Comparison of ENCODE assay signal across 23 mouse cellular contexts in genomic region chr12:77189161-77189560, GRCm38 (mm10). TPM values are rescaled to one million over a fixed set of nuclear protein-coding genes. Genes with fewer than 3 reads are reported as not detected.
DNase-seq lines count a peak whose midpoint lies in the region; ATAC-seq and TF ChIP-seq lines count a peak whose summit lies in the region.
"Had no signal": no experiment of that assay in that cellular context is flagged by ENCODE, and none has a peak within 500 bp of the region (broad histone marks: within the 10 kb centered on the region; RNA-seq: fewer than 3 reads in every experiment).

No protein-coding gene starts in this region.

- no peaks in the 10 kb centered on the region for H3K27me3 ChIP-seq in small intestine, adult 2 months (ENCODE audit: control insufficient read depth, insufficient read depth, low read length)
- no peaks in the 10 kb centered on the region for H3K27me3 ChIP-seq in hindbrain, embryonic 13.5 days
- H3K27me3 ChIP-seq in neural tube, embryonic 15.5 days (replicated peaks), result no peaks in the 10 kb centered on the region
- H3K27me3 ChIP-seq: forebrain, embryonic 13.5 days; megakaryocyte, embryonic 14.5 days had no signal

- ATAC-seq in hindbrain, embryonic 13.5 days (ENCODE audit: low FRiP score), result no peak
- ATAC-seq in neural tube, embryonic 15.5 days (ENCODE audit: low FRiP score), result no peak
- ATAC-seq: forebrain, embryonic 13.5 days; hindbrain, postnatal 0 days had no signal

- H3K9me3 ChIP-seq in ES-E14 (ENCODE audit: control insufficient read depth, insufficient read depth, low read depth, low read length), result no peaks in the 10 kb centered on the region
- H3K9me3 ChIP-seq in hindbrain, embryonic 13.5 days, result no peaks in the 10 kb centered on the region
- H3K9me3 ChIP-seq in neural tube, embryonic 15.5 days (replicated peaks), result no peaks in the 10 kb centered on the region
- H3K9me3 ChIP-seq: forebrain, embryonic 13.5 days; limb, embryonic 10.5 days; megakaryocyte, embryonic 14.5 days had no signal

- no peak for TF ChIP-seq POLR2A in small intestine, adult 2 months (IDR thresholded peaks at IDR 0.05; ENCODE audit: low read depth, low read length)

- no peak for TF ChIP-seq CTCF in small intestine, adult 2 months (IDR thresholded peaks at IDR 0.05; ENCODE audit: extremely low read depth, insufficient read length, insufficient replicate concordance, low read depth, low read length)

- H3K36me3 ChIP-seq in ES-E14 (ENCODE audit: control insufficient read depth, insufficient read depth, low read length, poor library complexity, severe bottlenecking), result no peaks in the 10 kb centered on the region
- H3K36me3 ChIP-seq in small intestine, adult 2 months (ENCODE audit: control insufficient read depth, insufficient read depth, low read length), result no peaks in the 10 kb centered on the region
- H3K36me3 ChIP-seq in hindbrain, embryonic 13.5 days, result no peaks in the 10 kb centered on the region
- no peaks in the 10 kb centered on the region for H3K36me3 ChIP-seq in neural tube, embryonic 15.5 days
- H3K36me3 ChIP-seq: limb, embryonic 10.5 days had no signal

- peak; percentile 40 for DNase-seq in thymus, postnatal 25 days
- no peak for DNase-seq in thymus, adult 18-20 months
- peak; percentile 56 for DNase-seq in ES-E14 (ENCODE audit: low read depth, low spot score)
- DNase-seq in WW6 (ENCODE audit: low read depth, low spot score), result peak; percentile 24
- DNase-seq in ovary, postnatal 14 days (ENCODE audit: low spot score), result no peak
- DNase-seq: cerebellum, adult 2 months; gastrocnemius, postnatal 14 days; heart, adult 2 months; heart, postnatal 4 days; kidney, adult 8-10 months; kidney, postnatal 25 days; lung, adult 2 months; right cerebral cortex, postnatal 4 days had no signal

- no peak overlapping the region for H3K4me3 ChIP-seq in ES-E14 (ENCODE audit: insufficient read depth in 1 of 2, low read depth in 1 of 2, low read length in 2 of 2, poor library complexity in 1 of 2, severe bottlenecking in 1 of 2)
- H3K4me3 ChIP-seq in small intestine, adult 2 months (ENCODE audit: low read depth, low read length), result no peak overlapping the region
- H3K4me3 ChIP-seq in hindbrain, embryonic 13.5 days, result no peak overlapping the region
- no peak overlapping the region for H3K4me3 ChIP-seq in neural tube, embryonic 15.5 days (replicated peaks)
- H3K4me3 ChIP-seq: erythroblast, embryonic 14.5 days; forebrain, embryonic 13.5 days; heart, adult 2 months; left cerebral cortex, adult 2 months; limb, embryonic 10.5 days; megakaryocyte, embryonic 14.5 days had no signal

- H3K4me2 ChIP-seq in hindbrain, embryonic 13.5 days, result no peak overlapping the region
- no peak overlapping the region for H3K4me2 ChIP-seq in neural tube, embryonic 15.5 days
- H3K4me2 ChIP-seq: forebrain, embryonic 13.5 days; liver, embryonic 11.5 days had no signal

- in situ Hi-C loops in ES-E14 (cut with MboI; ENCODE audit: low sequenced_read_pairs in 2 of 2, unreplicated experiment in 2 of 2), result no loop called here

- peaks cover 0 to 11% of the 10 kb centered on the region in 2 experiments; a peak in 2 of 4 replicates for H3K4me1 ChIP-seq in ES-E14 (ENCODE audit: control insufficient read depth in 2 of 2, insufficient read depth in 2 of 2, low read length in 2 of 2, poor library complexity in 1 of 2)
- peaks cover 14% of the 10 kb centered on the region for H3K4me1 ChIP-seq in small intestine, adult 2 months (ENCODE audit: control insufficient read depth, insufficient read depth, insufficient read length, low read length)
- no peaks in the 10 kb centered on the region for H3K4me1 ChIP-seq in hindbrain, embryonic 13.5 days (replicated peaks)
- H3K4me1 ChIP-seq in neural tube, embryonic 15.5 days, result no peaks in the 10 kb centered on the region
- H3K4me1 ChIP-seq: forebrain, embryonic 13.5 days; limb, embryonic 10.5 days had no signal

- no peak overlapping the region; the same call in 1 of the 2 replicates for H3K9ac ChIP-seq in ES-E14 (ENCODE audit: insufficient read depth, low read depth, low read length, poor library complexity, severe bottlenecking)
- H3K9ac ChIP-seq in hindbrain, embryonic 13.5 days, result no peak overlapping the region
- no peak overlapping the region for H3K9ac ChIP-seq in neural tube, embryonic 15.5 days (replicated peaks)
- H3K9ac ChIP-seq: forebrain, embryonic 13.5 days had no signal

- WGBS in small intestine, adult 2 months, result 17% methylated on average over 4 of the region's 4 CpGs
- WGBS in hindbrain, embryonic 13.5 days, result 63% methylated on average over 4 of the region's 4 CpGs
- WGBS in neural tube, embryonic 15.5 days, result 76% methylated on average over 4 of the region's 4 CpGs

- H3K27ac ChIP-seq in ES-E14 (ENCODE audit: insufficient read depth, low read depth, low read length, poor library complexity, severe bottlenecking), result no peak overlapping the region
- H3K27ac ChIP-seq in small intestine, adult 2 months (ENCODE audit: insufficient read depth, low read depth, low read length), result peak overlapping the region; percentile 13; the same call in 1 of the 2 replicates
- H3K27ac ChIP-seq in hindbrain, embryonic 13.5 days, result no peak overlapping the region
- no peak overlapping the region for H3K27ac ChIP-seq in neural tube, embryonic 15.5 days (replicated peaks)
- H3K27ac ChIP-seq: forebrain, embryonic 13.5 days; heart, adult 2 months; hindbrain, postnatal 0 days; left cerebral cortex, adult 2 months; limb, embryonic 10.5 days had no signal

TF ChIP-seq in ES-E14, 5 proteins besides CTCF, POLR2A, EP300 and RAD21:
- TF ChIP-seq MAFK (IDR thresholded peaks at IDR 0.05; ENCODE audit: insufficient read depth, low read depth, low read length) (no peak), ZNF384 (IDR thresholded peaks at IDR 0.05; ENCODE audit: low read depth, low read length) (no peak), CHD2 (IDR thresholded peaks at IDR 0.05; ENCODE audit: low read depth, low read length) (no peak), HCFC1 (IDR thresholded peaks at IDR 0.05; ENCODE audit: borderline replicate concordance, insufficient read depth, low read length) (no peak), ZC3H11A (IDR thresholded peaks at IDR 0.05; ENCODE audit: borderline replicate concordance, low read depth, low read length) (no peak)
TF ChIP-seq in ES-E14: peak in this region for 0.

RNA-seq across cellular contexts. Expression of gene Fut8, which starts 48.8 kb away (rescaled TPM):
- total RNA-seq in ES-E14 (2012; rRNA removed), result 19.3 and 26.3 TPM in 2 replicates
- polyA plus RNA-seq in small intestine, adult 2 months (2012; rRNA removed), result 5.9 and 10.9 TPM in 2 replicates
- 49.3 and 50.7 TPM in 2 replicates for polyA plus RNA-seq in hindbrain, embryonic 13.5 days (2015; fragmentation: Nextera tagmentation; extraction: Ambion mirVana)
- 73.2 and 74.7 TPM in 2 replicates for polyA plus RNA-seq in neural tube, embryonic 15.5 days (2015; fragmentation: Nextera tagmentation; extraction: Ambion mirVana)

Comparison
In these comparisons a context has a peak if more than half of its experiments do, and no peak if none do; other contexts are left out.
1. DNase-seq: peak in thymus, postnatal 25 days (single experiment), ES-E14 (single experiment) and WW6 (single experiment); none in thymus, adult 18-20 months (0 of 2) and ovary, postnatal 14 days (single experiment).